Mouse (Mus musculus) lung, adult 2 months (tissue): ENCODE data around the gene Tjp3. TPM values are rescaled to one million over a fixed set of nuclear protein-coding genes. Genes with fewer than 3 reads are reported as not detected.

Source experiments
- DNase-seq: peaks from one replicate; pipeline ENCODE4 v3.0.0; 2022
- H3K4me1 ChIP-seq: fragments of 200-500 bp; 2 replicates; pipeline ENCODE4 v1.6.1; 2011; ENCODE audit warnings: low read length; ENCODE audit not compliant: control insufficient read depth, insufficient read depth
- H3K4me3 ChIP-seq: fragments of 200-500 bp; replicated peaks from 2 replicates; pipeline ENCODE3; 2011; ENCODE audit warnings: low read depth, mild to moderate bottlenecking, control low read depth, low read length; ENCODE audit errors: extremely low read depth
- CTCF ChIP-seq: fragments of 200-500 bp; IDR thresholded peaks from 2 replicates; pipeline ENCODE4 v1.5.1; 2011; ENCODE audit warnings: mild to moderate bottlenecking, low read length, control low read depth; ENCODE audit not compliant: insufficient read depth
- POLR2A ChIP-seq: fragments of 200-500 bp; IDR thresholded peaks from 2 replicates; pipeline ENCODE4 v1.6.1; 2011; ENCODE audit warnings: low read depth, mild to moderate bottlenecking, control low read depth, low read length, borderline replicate concordance; ENCODE audit errors: extremely low read depth
- WGBS: fragments of 180-500 bp; shearing (Covaris S2); methylation state at CpG from one replicate; pipeline ENCODE4 v1.1.7; 2018; 5-methylcytosine and 5-hydroxymethylcytosine counted together
- polyA plus RNA-seq: library from polyadenylated mRNA; depleted of rRNA; stranded (reverse); fragments of >200 nt; gene quantifications from 2 replicates; pipeline ENCODE4 v1.2.3, GENCODE M21; 2012

The Tjp3 gene
- polyA plus RNA-seq, 1 experiment = 27.6 TPM

- no peak for DNase-seq
- TF ChIP-seq CTCF (no peak), POLR2A (no peak)
- 2% methylated on average over 57 of the region's 62 CpGs for WGBS
- Histone ChIP-seq H3K4me3 (peak overlapping the region; percentile 21), H3K4me1 (no peaks in the 10 kb centered on the region)
These were observed 34.0 kb downstream of the Tjp3 start for GRCm38 (mm10) chr10:81257158-81258039.

GRCm38 (mm10) chr10:81254886-81255285, 36.5 kb downstream of the Tjp3 start:
- 39% methylated on average over 1 of the region's 1 CpGs for WGBS
- TF ChIP-seq POLR2A (no peak), CTCF (no peak)
- no peaks in the 10 kb centered on the region for H3K4me1 ChIP-seq
- no peak overlapping the region for H3K4me3 ChIP-seq
- DNase-seq = no peak

GRCm38 (mm10) chr10:81252424-81253419, 38.7 kb downstream of the Tjp3 start, which contains the start of gene Matk:
Gene Matk, plus strand, starts transcription at chr10:81252935.
- no peak for DNase-seq

GRCm38 (mm10) chr10:81249442-81249841, 41.9 kb downstream of the Tjp3 start:
- TF ChIP-seq POLR2A (no peak), CTCF (no peak)
- 78% methylated on average over 8 of the region's 8 CpGs for WGBS
- Histone ChIP-seq H3K4me3 (no peak overlapping the region), H3K4me1 (peaks cover 1% of the 10 kb centered on the region; the same call in 1 of the 2 replicates)
- no peak for DNase-seq

More at GRCm38 (mm10) chr10:81252424-81253419, 38.7 kb downstream of the Tjp3 start, which contains the start of gene Matk:
- 8% methylated on average over 44 of the region's 44 CpGs for WGBS
- TF ChIP-seq CTCF (no peak), POLR2A (no peak)
- H3K4me3 ChIP-seq = no peak within 1 kb of the TSS
- H3K4me1 ChIP-seq = no peaks in the 10 kb centered on the region

- WGBS = 96% methylated on average over 2 of the region's 2 CpGs
- Histone ChIP-seq H3K4me1 (peaks cover 3% of the 10 kb centered on the region; the same call in 1 of the 2 replicates), H3K4me3 (no peak overlapping the region)
- no peak for DNase-seq
- TF ChIP-seq CTCF (no peak), POLR2A (no peak)
These were observed 43.6 kb downstream of the Tjp3 start for GRCm38 (mm10) chr10:81247804-81248203.

- TF ChIP-seq CTCF = no peak
- TF ChIP-seq POLR2A = no peak
- H3K4me3 ChIP-seq = no peak overlapping the region
- no peak for DNase-seq
- 86% methylated on average over 6 of the region's 6 CpGs for WGBS
- peaks cover 3% of the 10 kb centered on the region; the same call in 1 of the 2 replicates for H3K4me1 ChIP-seq
These were observed 46.2 kb downstream of the Tjp3 start for GRCm38 (mm10) chr10:81245166-81245565.

- Histone ChIP-seq H3K4me1 (peaks cover 3% of the 10 kb centered on the region; the same call in 1 of the 2 replicates), H3K4me3 (no peak overlapping the region)
- peak; percentile 85 for DNase-seq
- 9% methylated on average over 17 of the region's 17 CpGs for WGBS
- TF ChIP-seq CTCF = peak; percentile 71
- no peak for TF ChIP-seq POLR2A
These were observed 46.8 kb downstream of the Tjp3 start for GRCm38 (mm10) chr10:81244595-81244994.

GRCm38 (mm10) chr10:81244146-81244545, 47.2 kb downstream of the Tjp3 start:
- TF ChIP-seq CTCF = no peak
- TF ChIP-seq POLR2A = no peak
- WGBS = 75% methylated on average over 4 of the region's 4 CpGs
- Histone ChIP-seq H3K4me1 (peaks cover 3% of the 10 kb centered on the region; the same call in 1 of the 2 replicates), H3K4me3 (no peak overlapping the region)
- no peak for DNase-seq

GRCm38 (mm10) chr10:81242021-81242420, 49.4 kb downstream of the Tjp3 start:
- no peak for DNase-seq
- H3K4me3 ChIP-seq = no peak overlapping the region
- WGBS = 88% methylated on average over 16 of the region's 16 CpGs
- TF ChIP-seq CTCF (no peak), POLR2A (no peak)
- peaks cover 3% of the 10 kb centered on the region; the same call in 1 of the 2 replicates for H3K4me1 ChIP-seq
